Mouse (Mus musculus): ENCODE results near the gene Gramd4.
"Not testable (repeated sequence)": the region's sequence is repeated elsewhere in the genome, so short reads cannot be mapped to it uniquely, and the experiment has no call there.

Gene Gramd4

DNA sequence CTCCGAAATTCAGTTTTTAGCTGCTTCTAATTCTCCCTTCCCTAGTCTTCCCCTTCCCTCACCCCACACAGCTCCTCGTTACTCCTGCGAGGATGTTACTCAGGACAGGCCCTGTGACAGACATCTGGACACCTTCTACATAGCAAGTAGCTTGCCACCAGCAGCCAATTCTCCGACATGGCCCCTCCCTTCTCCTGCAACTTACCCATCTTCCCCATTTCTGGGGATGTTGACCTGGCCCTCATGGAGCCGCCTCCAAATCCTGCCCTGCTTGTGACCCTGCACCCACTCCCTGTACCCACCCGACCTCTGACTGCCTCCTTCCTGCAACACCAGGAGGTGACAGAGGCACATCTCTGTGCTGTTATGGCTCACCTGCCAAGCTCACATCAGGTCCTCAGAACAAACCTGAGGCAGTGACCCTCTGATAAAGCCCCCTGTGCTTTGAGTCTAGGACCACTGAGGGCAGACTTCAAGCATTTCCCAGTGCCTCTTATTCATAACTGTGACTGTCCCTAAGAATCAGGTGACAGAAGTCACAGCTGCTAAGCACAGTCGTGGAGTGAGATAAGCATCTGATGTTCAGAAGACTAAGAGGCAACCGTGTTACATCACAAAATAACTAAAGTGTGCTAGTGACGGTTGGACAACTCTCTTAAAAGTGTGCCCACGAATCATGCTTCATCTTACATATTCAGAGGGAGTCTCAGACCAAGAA, 110.5 kb downstream of the Gramd4 start:
- no peak for DNase-seq

DNA sequence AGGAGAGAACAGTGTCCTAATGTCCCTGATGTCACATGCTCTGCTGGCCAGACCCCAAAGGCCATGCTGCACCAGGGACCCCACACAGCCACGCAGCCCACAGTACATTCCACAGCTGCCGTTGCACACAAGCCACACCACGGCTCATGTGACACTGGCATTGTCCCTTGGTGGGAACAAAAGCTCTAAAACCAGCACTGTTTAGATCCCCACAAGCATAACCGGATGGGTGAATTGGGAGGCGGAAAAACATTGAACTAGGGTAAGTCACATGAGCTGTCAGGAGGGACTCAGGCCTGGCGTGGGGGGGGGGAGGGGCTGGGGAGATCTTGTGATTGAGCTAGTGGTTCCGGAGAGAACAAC, 111.0 kb downstream of the Gramd4 start:
- no peak for DNase-seq

DNA sequence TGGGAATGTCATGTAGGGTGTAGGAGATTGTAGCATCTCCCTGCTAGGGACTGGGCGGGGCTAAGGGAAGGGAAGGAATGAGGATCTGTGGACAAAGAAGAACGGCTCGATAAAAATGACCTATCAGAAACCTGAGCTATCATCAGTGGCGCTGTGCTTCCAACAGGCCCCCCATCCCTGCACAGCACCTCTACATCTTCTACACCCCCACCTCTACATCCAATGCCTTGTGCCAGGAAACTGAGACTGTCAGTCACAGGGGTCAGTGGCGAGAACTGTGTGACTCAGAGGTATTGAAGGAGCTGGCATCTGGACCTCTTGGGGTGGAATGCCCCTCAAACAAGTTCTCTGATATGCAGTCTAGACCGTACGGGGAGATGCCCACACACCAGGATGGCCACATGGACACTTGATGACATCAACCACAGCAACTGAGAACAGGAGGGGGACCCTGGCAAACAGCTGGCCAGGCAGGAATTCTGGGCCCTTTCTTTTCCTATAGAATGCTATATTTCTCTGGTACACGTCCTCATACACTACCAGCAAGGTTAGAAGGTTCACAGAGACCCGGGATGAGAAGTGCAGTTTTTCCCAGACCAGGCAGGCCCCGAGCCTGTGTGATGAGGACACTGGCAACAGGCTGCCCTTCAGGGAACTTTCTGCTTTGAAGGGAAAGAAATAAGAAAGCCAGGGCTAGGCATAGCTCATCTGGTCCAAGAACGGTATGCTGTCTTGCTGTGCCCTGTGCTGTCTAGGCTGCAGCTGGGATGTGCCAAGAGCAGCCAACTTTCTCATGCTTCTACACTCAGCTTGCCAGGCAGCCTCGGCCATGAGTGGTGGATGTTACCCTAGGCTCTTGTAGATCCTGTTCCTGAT, 111.7 kb downstream of the Gramd4 start:
- no peak for DNase-seq

DNA sequence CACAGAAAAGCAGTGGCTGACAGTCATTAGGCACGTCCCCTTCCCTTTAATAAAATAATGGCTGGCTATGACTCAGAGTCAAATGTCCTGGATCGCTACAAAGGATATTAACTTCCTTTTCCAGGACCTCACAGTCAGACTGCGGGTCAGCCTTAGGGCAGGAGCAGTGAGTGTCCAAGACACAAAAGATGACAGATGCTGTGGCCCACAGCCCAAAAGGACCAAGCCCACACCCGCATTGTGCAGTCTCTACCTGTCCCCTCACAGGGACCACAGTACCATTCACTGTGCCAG, 112.3 kb downstream of the Gramd4 start:
- DNase-seq: no peak

DNA sequence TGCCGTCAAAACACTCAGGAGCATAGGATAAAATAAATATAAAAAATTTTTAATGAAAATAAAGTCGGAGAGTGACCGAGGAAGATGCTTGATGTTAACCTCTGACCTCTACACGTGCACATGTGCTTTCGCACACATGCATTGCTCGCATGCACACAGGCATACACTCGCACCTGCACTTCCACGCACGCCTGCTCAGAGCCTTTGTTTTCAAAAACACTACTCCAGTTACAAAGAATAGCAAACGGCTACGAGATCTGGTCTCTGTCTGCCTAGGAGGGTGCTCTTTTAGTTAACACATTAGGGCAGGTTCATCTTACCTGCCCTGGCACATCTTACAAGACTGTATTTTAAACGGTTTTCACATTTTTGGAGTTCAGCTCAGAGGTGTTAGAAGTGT, 113.8 kb downstream of the Gramd4 start:
- no peak for DNase-seq

DNA sequence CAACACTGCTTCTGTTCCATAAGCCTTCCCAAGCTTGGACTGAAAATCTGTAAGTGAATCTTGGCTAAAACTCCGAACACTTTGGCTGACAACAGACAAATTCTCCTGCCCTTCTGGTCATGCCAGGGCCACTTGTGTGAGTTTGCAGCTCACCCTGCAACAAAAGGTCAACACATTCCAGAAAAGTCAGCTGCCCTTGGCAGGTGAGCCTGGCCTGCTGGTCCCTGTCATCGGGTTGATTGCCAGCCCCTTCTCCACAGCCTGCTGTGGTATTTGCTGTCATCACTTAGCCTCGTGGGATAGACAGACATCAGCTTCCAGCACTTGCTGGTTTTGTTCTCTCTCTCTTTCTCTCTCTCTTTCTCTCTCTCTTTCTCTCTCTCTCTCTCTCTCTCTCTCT, 114.6 kb downstream of the Gramd4 start:
- no peak for DNase-seq

DNA sequence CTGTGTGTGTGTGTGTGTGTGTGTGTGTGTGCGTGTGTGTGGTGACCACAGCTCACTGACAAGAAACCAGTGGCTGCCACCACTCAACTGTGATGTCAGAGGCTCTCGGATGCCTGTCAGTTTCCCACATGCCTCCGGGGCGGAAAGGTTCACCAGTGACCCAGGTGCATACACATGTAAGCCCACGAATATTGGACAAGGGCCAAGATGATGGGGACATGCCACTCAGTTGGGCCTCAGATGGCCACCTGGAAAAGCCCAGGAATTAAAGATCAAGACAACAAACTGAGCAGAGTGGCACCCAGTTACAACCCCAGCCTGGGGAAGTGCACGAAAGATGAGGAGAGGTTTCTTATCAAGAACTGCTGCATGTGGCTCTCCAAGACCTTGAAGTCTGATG, 115.0 kb downstream of the Gramd4 start:
- no peak for DNase-seq

DNA sequence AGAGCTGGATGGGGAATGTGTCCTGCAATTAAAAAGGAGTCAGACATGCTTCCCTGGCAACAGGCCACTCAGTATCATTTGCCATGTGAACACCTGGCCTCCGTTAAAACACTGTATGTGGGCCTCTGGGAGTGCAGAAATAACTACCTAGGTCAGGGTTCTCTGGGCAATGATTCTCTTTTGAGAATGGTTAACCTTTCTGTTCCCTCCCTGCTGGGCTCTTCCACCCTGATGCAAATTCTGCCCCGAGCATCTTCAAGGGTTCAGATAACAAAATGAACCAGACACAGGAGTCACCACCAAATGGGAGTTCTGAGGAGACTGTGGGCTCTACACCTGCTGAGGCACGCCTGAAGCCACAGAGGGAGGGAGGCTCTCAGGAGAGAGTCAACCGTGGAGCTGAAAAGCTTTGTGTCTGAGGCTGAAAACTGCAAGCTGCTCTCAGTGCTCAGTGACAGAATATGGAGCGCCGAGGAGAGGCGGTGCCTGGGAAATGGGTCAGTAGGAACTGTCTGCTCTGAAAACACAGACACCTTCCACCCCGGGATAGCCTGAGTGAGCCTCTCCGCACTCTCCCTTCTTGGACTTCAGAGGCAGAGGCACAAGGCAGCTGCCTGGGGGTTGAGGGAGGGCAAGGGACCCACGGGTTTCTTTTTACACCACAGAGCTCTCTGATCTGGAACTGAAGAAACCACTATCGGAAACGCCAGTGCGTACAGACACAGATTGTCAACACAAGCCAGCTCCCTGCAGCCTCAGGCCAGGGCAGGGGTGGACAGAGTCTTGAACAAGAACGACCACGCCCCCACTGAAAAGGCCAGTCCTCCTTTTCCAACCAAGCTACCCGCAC, 115.9 kb downstream of the Gramd4 start:
- DNase-seq: no peak

DNA sequence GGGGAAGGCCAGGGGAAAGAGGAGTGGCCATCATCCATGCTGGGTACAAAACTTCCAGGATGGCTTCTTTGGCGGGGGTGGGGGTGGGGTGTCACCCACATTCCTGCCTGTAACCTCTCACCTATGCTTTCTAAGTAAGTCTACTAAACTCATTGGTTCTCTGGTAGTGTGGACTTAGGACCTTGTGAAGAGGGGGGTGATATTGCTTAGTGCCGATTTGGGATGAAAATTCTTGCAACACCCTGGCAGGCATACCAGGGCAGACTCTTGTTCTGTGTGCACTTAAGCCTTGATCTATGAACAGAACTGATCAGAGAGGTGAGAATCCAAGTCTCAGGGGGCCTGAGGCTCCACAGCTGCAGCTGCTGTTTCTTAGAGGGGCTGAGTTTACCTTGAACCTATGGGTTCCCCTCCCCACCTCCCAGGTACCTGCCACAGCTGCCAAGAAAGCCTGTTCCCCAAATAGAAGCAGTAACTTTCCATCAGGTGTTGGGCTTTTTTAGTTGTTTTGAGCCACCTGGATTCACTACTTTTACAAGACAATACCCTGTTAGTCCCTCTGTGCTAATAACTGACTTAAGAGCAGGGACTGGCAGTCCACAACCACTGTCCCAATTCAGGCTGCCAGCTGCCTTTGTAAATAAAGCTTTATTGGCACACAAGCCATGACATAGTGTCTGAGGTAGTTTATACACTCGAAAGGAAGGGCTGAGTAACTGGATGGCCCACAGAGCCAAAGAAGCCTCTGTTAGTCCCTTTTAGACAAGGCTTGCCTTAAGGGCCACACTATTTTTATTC, 118.0 kb downstream of the Gramd4 start:
- DNase-seq: no peak

DNA sequence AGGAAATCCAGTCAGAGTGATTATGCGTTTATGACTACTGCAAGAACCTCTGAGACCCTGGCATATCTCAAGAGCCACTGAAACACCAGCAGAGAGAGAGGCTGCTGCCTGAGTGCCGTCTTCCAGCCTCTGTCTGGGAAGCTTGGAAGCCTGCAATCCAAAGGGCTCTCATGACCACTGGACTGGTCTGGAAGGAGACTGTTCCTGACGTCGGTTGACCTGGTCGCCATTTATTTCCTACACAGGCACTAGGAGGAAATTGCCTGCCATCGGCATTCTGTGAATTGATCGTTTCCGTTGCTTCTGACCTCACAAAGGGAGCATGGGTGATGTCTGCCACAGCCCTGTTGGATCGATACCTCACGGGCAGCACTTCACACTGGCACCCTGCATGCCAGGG, 118.7 kb downstream of the Gramd4 start:
- no peak for DNase-seq

DNA sequence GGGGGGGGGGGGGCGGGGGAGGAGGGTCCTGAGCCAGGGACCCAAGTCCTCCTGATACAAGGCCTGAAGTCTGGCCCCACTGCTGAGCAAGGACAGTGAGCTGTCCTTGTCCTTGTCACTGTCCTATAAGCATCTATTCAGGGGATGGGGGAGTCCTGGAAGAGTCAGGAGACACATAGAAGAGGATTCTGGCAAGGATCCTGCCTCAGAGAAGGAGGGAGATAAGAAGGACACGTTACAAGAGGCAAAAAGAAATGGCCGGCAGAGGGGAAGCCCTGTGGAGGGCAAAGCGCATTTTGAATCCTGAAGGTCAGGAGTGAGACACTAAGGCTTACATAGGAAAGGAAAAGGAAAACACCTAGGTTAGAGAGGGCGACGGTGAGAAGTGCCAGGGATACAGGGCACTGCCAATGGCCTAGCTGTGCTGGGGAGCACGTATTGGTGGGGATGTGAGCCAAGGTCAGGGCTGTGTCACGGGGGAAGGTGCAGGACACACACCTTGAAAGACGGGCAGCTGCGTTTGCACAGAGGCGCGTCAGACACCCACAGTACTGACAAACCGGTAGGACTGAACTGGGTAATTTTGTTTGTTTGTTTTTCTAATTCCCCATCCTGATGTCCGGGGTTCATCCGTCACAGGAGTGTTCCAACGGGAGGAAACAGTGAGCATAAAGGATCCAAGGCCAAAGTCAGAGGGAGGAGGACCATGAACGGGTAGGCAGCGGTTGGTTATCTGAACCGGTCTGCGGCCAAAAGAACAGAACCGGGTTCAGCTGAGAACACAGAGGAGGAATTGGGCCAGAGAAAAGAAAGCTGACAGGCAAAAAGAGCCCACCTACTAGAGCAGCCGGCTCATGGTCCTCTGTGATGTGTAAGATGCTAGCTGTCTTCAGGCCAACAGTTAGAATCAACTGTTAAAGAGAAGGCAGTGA, 119.5 kb downstream of the Gramd4 start:
- no peak for DNase-seq

DNA sequence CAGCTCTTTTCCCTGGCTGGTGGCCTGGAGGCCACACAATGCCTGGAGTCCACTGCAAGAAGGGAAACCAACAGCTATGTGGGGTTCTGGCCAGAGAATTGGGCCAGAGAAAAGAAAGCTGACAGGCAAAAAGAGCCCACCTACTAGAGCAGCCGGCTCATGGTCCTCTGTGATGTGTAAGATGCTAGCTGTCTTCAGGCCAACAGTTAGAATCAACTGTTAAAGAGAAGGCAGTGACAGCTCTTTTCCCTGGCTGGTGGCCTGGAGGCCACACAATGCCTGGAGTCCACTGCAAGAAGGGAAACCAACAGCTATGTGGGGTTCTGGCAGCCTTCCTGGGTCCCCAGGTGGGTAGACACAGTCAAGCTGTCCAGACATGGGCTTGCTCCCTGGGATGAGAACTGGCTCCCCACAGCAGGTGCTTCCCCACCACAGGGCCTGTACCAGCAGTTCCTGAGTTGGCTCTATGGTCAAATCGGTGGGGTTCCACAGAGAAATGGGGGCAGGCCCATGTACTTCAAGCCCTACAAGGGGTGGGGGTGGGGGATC, 120.3 kb downstream of the Gramd4 start:
- peak; percentile 81 for DNase-seq

DNA sequence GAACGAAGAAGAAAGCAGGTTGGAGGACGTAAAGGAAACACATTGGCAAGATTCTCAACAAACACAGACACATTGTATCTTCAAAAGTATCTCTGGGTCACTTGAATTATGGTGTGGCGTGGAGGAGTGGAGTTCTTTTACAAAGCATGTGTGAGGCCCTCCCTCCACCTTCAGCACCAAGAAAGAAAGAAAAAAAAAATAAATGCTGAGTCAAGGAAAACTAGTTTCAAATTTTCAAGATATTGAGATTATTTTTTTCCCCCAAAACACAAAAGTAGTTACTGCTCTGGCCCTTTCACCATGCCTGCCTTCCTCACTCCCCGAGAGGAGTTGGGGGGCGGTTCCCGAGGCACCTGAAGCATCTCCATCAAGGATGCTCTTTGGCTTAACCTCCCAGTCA, 121.1 kb downstream of the Gramd4 start:
- no peak for DNase-seq

DNA sequence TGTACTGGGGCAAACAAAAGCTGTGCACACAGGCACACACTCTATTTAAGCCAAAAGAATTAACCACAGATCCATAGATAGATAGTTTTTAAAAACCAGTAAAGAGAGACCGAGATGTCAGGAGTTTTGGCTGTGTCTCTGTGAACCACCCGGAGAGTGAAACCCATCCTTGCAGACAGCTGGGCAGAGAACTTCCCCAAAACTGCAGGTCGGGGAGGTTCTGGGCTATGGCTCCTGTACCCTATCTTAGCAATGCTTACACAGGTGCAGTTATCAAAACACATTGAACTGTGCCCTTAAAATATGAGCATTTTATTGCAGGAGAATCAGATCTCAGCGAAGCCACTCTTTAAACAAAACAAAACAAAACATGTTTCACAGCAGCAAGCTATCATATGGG, 122.9 kb downstream of the Gramd4 start:
- DNase-seq: no peak

DNA sequence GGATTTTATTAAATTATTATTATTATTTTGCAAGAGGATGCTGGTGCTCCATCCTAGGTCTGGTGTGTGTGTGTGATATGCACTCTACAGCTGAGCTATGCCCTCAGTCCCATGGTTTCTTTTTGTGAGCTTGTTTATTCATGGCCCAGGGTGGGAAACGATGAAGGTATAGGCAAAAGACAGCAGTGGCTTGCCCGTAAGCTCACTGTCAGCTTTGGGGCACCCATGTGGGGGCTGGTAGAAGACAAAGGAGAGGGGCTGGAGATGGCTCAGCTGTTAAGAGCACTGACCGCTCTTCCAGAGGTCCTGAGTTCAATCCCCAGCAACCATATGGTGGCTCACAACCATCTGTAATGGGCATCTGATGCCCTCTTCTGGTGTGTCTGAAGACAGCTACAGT, 123.8 kb downstream of the Gramd4 start:
- not testable (repeated sequence) for DNase-seq

DNA sequence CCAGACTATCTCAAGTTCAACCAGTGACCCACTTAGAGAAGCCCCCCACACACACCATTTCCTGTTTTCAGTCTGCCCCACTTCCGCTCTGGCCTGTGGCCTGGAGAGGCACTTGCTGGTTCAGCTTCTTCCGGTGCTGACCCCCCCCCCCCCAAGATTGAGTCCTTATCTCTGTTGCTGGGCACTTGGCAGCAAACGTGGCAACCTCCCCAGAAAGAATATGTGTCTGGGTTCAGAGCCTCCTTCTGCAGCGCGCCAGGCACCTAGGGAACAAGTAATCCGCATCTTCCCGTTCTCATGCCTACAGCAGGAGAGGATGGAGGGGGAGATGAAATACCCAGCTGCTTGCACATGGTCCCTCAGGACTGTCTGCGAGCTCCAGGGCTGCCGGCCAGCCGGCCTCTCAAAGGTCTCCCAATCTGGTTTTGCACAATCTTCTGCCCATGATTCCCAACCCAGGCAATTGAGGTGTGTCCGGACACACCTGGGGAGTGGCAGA, 124.5 kb downstream of the Gramd4 start:
- DNase-seq: no peak

DNA sequence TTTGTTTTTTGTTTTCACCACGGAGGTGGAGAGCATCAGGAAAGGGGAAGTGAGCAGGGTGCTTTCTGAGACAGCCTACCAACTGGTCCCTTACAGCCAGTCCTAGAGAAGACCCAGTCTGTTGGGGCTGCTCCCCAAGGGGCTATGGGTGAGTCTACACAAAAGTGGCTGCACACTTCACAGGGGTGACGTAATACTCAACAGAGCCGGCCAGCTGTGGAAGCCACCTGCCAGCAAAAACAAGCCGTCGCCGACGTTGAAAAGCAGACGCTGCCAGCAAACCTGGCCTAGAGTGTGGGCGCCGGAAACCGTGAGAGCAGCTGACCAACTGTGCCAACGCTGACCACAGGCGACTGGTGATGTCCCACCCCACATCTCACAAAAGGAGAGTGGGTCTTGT, 125.2 kb downstream of the Gramd4 start:
- DNase-seq: no peak

DNA sequence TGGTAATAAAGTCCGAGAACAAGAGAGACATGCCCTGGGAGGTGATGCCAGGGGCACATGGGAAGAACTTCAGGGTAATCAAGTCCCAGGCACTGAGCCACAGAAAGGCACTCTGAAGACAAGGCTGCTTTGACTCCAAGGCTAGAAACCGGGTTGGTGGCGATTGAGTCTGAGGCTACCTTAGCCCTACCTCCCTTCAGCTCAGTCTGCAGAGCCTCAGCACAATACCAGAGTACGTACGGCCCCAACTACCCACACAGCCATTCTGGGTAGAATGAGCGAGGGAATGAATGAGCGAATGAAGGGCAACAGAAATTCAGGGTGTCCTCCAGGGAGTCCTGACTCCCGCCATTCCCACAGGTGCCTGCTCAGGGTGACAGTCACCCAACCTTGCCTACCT, 126.0 kb downstream of the Gramd4 start:
- DNase-seq: no peak

DNA sequence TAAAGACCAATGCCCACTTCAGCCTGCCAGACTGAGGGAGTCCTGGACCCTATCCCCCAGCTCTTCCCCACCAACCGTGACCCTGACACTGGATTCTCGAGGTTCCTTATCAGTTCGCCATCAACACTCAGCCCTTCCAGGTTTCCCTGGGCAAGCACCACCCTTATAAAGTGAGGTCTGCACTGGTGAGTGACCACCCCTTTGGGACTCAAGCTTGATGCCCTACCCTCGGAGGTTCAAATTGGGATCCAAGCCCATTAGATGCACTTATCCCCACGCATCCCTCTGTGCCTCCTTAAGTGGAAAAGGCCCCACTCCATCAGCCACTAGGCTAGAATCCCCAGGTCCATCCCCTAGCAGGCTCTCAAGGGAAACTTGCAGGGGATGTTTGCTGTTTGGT, 126.6 kb downstream of the Gramd4 start:
- DNase-seq: no peak

DNA sequence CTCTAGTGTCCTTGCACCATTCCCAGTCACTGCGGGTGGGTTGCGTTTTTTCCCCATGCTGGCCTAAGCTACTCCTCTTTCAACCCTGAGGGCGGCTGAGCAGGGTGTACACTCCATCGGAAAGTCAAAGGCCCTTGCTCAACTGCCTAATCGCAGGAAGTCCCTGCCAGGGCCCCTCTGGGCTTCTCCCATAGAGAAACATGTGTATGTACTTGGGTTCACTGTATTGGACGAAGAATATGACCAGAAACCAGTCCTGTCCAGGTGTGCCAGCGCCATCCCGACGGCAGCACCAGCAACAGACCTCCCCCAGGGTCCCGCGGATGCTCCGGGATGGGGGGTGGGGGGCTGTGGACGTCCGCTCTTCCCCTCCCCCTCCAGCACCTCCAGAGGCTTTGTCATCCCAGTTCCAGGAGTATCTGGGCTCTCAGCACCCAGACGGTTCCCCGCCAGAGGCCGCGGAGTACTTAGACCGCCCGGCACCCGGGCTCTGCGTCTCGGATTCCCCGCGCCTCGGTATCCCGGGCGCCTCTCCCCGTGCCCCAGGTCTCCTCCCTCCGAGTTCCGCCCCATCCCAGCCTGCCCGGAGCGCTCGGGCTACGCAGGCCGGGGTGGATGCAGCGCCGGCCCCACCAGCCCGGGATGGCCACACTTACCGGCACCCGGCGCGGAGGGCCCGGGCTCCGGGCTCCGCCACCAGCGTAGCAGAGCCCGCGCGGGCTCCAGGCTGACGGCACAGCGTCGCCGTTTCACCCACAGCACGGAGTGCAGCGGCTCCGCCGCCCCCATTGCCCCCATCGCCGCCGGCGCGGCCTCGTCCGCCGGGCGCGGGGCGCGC, 127.6 kb downstream of the Gramd4 start:
- DNase-seq: no peak
